Mouse (Mus musculus) gastrocnemius, postnatal 10 days (tissue): ENCODE data around the gene Gpkow. TPM values are rescaled to one million over a fixed set of nuclear protein-coding genes. Genes with fewer than 3 reads are reported as not detected.
"Not testable (repeated sequence)": the region's sequence is repeated elsewhere in the genome, so short reads cannot be mapped to it uniquely, and the experiment has no call there.

Experiments used
- DNase-seq: peaks from one replicate; pipeline ENCODE4 v3.0.0; 2021; ENCODE audit warnings: mixed read lengths
- total RNA-seq, 2 experiments: library from RNA; stranded (reverse); gene quantifications; 2 replicates each; pipeline ENCODE4 v1.2.3; 2021

Gpkow gene
- total RNA-seq, 2 experiments from 2014 or later: 19.6 to 19.8 TPM

- no peak for DNase-seq
Observed at GRCm38 (mm10) chrX:7745429-7745828, 48.5 kb downstream of the Gpkow start.

- peak; percentile 49 for DNase-seq
Observed at GRCm38 (mm10) chrX:7750432-7751116, 53.6 kb downstream of the Gpkow start, which contains the start of gene Ccdc120. Ccdc120 (minus strand) TSS chrX:7750905.

- not testable (repeated sequence) for DNase-seq
Observed at GRCm38 (mm10) chrX:7753627-7754026, 56.7 kb downstream of the Gpkow start.

Other genes starting within 250 kb of the Gpkow start
- under 1 TPM in 1 of 2 experiments, not detected in 1; 0.32 TPM for gene Foxp3, start 123.5 kb upstream of the Gpkow start, total RNA-seq
- gene Ppp1r3f, start 122.8 kb upstream of the Gpkow start, total RNA-seq: 1 to 10 TPM; 1.3 to 1.8 TPM
- 10 to 100 TPM; 11.1 to 11.2 TPM for gene Ccdc22, start 91.6 kb upstream of the Gpkow start, total RNA-seq
- gene Cacna1f, start 90.0 kb upstream of the Gpkow start, total RNA-seq: not detected
- 1 to 10 TPM; 2.4 TPM for gene Syp, start 58.7 kb upstream of the Gpkow start, total RNA-seq
- gene Prickle3, start 39.9 kb upstream of the Gpkow start, total RNA-seq: 10 to 100 TPM in 1 of 2 experiments, 1 to 10 TPM in 1; 8.7 to 11.1 TPM
- 10 to 100 TPM; 54.2 to 55.4 TPM for gene Plp2, start 25.7 kb upstream of the Gpkow start, total RNA-seq
- gene Magix, start 15.9 kb upstream of the Gpkow start, total RNA-seq: 1 to 10 TPM; 2.8 to 3.3 TPM
- gene Wdr45, start 17.2 kb downstream of the Gpkow start, total RNA-seq: 10 to 100 TPM; 19.6 to 24.3 TPM
- gene Gm45208, start 25.1 kb downstream of the Gpkow start, total RNA-seq: not detected
- 10 to 100 TPM in 1 of 2 experiments, 1 to 10 TPM in 1; 8.5 to 12.5 TPM for gene Praf2, start 31.3 kb downstream of the Gpkow start, total RNA-seq
- 1 to 10 TPM; 1.0 to 1.5 TPM for gene Ccdc120, start 53.8 kb downstream of the Gpkow start, total RNA-seq
- gene Tfe3, start 65.4 kb downstream of the Gpkow start, total RNA-seq: 10 to 100 TPM; 10.5 to 16.7 TPM
- gene Gripap1, start 92.6 kb downstream of the Gpkow start, total RNA-seq: 10 to 100 TPM; 15.3 to 22.7 TPM
- gene Kcnd1, start 125.2 kb downstream of the Gpkow start, total RNA-seq: 1 to 10 TPM; 1.2 to 1.3 TPM
- 10 to 100 TPM; 21.3 to 27.8 TPM for gene Otud5, start 144.2 kb downstream of the Gpkow start, total RNA-seq
- gene Pim2, start 181.1 kb downstream of the Gpkow start, total RNA-seq: 1 to 10 TPM; 1.1 to 2.4 TPM
- 10 to 100 TPM in 1 of 2 experiments, 1 to 10 TPM in 1; 10.0 to 14.8 TPM for gene Slc35a2, start 186.9 kb downstream of the Gpkow start, total RNA-seq
- 10 to 100 TPM; 32.2 to 38.5 TPM for gene Pqbp1, start 202.1 kb downstream of the Gpkow start, total RNA-seq
- 10 to 100 TPM; 48.2 to 51.1 TPM for gene Timm17b, start 202.2 kb downstream of the Gpkow start, total RNA-seq
- not detected for gene Gm10491, start 210.7 kb downstream of the Gpkow start, total RNA-seq
- not detected for gene Gm10490, start 212.4 kb downstream of the Gpkow start, total RNA-seq
- gene Pcsk1n, start 222.7 kb downstream of the Gpkow start, total RNA-seq: under 1 TPM; 0.16 to 0.52 TPM
- not detected for gene Eras, start 231.5 kb downstream of the Gpkow start, total RNA-seq